ENCODE assay signal across 7 mouse cellular contexts in genomic region chr2:30647882-30648494, GRCm38 (mm10). TPM values are rescaled to one million over a fixed set of nuclear protein-coding genes. Genes with fewer than 3 reads are reported as not detected.
A peak's percentile ranks its signal among the peaks of the same experiment; 100 is the strongest.
DNase-seq lines count a peak whose midpoint lies in the region; ATAC-seq lines count a peak whose summit lies in the region.

No protein-coding gene starts in this region.

- H3K9ac ChIP-seq in intestine, embryonic 15.5 days = no peak overlapping the region

- peak overlapping the region; percentile 90 for H3K27ac ChIP-seq in forebrain, embryonic 10.5 days
- peak overlapping the region; percentile 82 for H3K27ac ChIP-seq in intestine, embryonic 15.5 days

- no peak overlapping the region; the same call in 1 of the 2 replicates for H3K4me2 ChIP-seq in intestine, embryonic 15.5 days (replicated peaks)

- 31% methylated on average over 13 of the region's 13 CpGs for WGBS in forebrain, embryonic 10.5 days
- WGBS in intestine, embryonic 15.5 days = 26% methylated on average over 13 of the region's 13 CpGs

- H3K27me3 ChIP-seq in forebrain, embryonic 10.5 days (ENCODE audit: poor library complexity, severe bottlenecking) = peaks cover 5% of the 10 kb centered on the region; the same call in 1 of the 2 replicates
- H3K27me3 ChIP-seq in intestine, embryonic 15.5 days (replicated peaks) = no peaks in the 10 kb centered on the region

- H3K4me3 ChIP-seq in forebrain, embryonic 10.5 days = peak overlapping the region; percentile 29; the same call in 1 of the 2 replicates
- H3K4me3 ChIP-seq in intestine, embryonic 15.5 days (replicated peaks) = no peak overlapping the region

- H3K36me3 ChIP-seq in forebrain, embryonic 10.5 days (replicated peaks) = no peaks in the 10 kb centered on the region
- H3K36me3 ChIP-seq in intestine, embryonic 15.5 days = no peaks in the 10 kb centered on the region

- DNase-seq in left cerebral cortex, postnatal 36 days (ENCODE audit: low spot score in 2 of 2) = peak; percentile 56 to 66
- no peak for DNase-seq in left cerebral cortex, postnatal 4 days
- DNase-seq in forebrain, embryonic 10.5 days (ENCODE audit: extremely low spot score, low spot score) = no peak
- DNase-seq in right cerebral cortex, postnatal 36 days (ENCODE audit: low spot score in 2 of 2) = peak; percentile 34 to 49
- no peak for DNase-seq in testis, postnatal 10 days (ENCODE audit: low spot score)
- no peak for DNase-seq in ovary, adult 18-20 months (ENCODE audit: low spot score)

- ATAC-seq in intestine, embryonic 15.5 days = 0 out of 2 replicates have a peak, but pooled peaks have one; percentile 6

- peaks cover 77% of the 10 kb centered on the region for H3K4me1 ChIP-seq in forebrain, embryonic 10.5 days
- H3K4me1 ChIP-seq in intestine, embryonic 15.5 days (replicated peaks) = peaks cover 42% of the 10 kb centered on the region

- intact Hi-C loops in left cerebral cortex, postnatal 36 days (cut with DNase I) = loop anchor here (5.0 kb wide), 1 partner anchor 176 kb away; the partner anchor contains the start of gene Ier5l
- intact Hi-C loops in left cerebral cortex, postnatal 4 days (cut with DNase I) = no loop called here

- H3K9me3 ChIP-seq in forebrain, embryonic 10.5 days = no peaks in the 10 kb centered on the region
- H3K9me3 ChIP-seq in intestine, embryonic 15.5 days = no peaks in the 10 kb centered on the region

RNA-seq across cellular contexts. Expression of gene Cstad, which starts 53.1 kb away (rescaled TPM):
- 1 to 10 TPM; 3.9 to 8.0 TPM for total RNA-seq in left cerebral cortex, postnatal 36 days (2021)
- 1 to 10 TPM; 3.0 to 3.7 TPM for total RNA-seq in left cerebral cortex, postnatal 4 days (2021)
- polyA plus RNA-seq in forebrain, embryonic 10.5 days (2016; fragmentation: Nextera tagmentation; extraction: Ambion mirVana) = 0.35 TPM in 1 of 2 replicates, not detected in the other
- 0.63 and 0.72 TPM in 2 replicates for polyA plus RNA-seq in intestine, embryonic 15.5 days (2015; fragmentation: Nextera tagmentation; extraction: Ambion mirVana)

Comparison
In these comparisons a context has a peak if more than half of its experiments do, and no peak if none do; other contexts are left out.
1. DNase-seq: peak in left cerebral cortex, postnatal 36 days (2 of 2) and right cerebral cortex, postnatal 36 days (2 of 2); none in left cerebral cortex, postnatal 4 days (single experiment), forebrain, embryonic 10.5 days (single experiment), testis, postnatal 10 days (single experiment) and ovary, adult 18-20 months (single experiment).